ENCODE assay signal across 13 mouse cellular contexts in genomic region chr4:96969199-96969598, GRCm38 (mm10).
DNase-seq lines count a peak whose midpoint lies in the region; ATAC-seq and TF ChIP-seq lines count a peak whose summit lies in the region.
"Had no signal": no experiment of that assay in that cellular context is flagged by ENCODE, and none has a peak within 500 bp of the region (broad histone marks: within the 10 kb centered on the region; RNA-seq: fewer than 3 reads in every experiment).

No protein-coding gene starts in this region.

- no peak overlapping the region for H3K27ac ChIP-seq in forebrain, embryonic 11.5 days (ENCODE audit: low read depth, low read length)
- no peak overlapping the region for H3K27ac ChIP-seq in forebrain, embryonic 10.5 days
- no peak overlapping the region for H3K27ac ChIP-seq in midbrain, embryonic 16.5 days (ENCODE audit: low read length)
- H3K27ac ChIP-seq in midbrain, embryonic 10.5 days (replicated peaks) = no peak overlapping the region
- no peak overlapping the region for H3K27ac ChIP-seq in cerebellum, adult 2 months (ENCODE audit: insufficient read depth, low read length)
- H3K27ac ChIP-seq: embryonic facial prominence, embryonic 15.5 days; kidney, postnatal 0 days; liver, embryonic 13.5 days had no signal

- no peaks in the 10 kb centered on the region for H3K4me1 ChIP-seq in forebrain, embryonic 11.5 days (replicated peaks; ENCODE audit: control insufficient read depth, insufficient read depth, low read length)
- no peaks in the 10 kb centered on the region for H3K4me1 ChIP-seq in forebrain, embryonic 10.5 days
- no peaks in the 10 kb centered on the region for H3K4me1 ChIP-seq in midbrain, embryonic 16.5 days (ENCODE audit: control insufficient read depth, insufficient read depth, low read length)
- H3K4me1 ChIP-seq in midbrain, embryonic 10.5 days = no peaks in the 10 kb centered on the region
- no peaks in the 10 kb centered on the region for H3K4me1 ChIP-seq in cerebellum, adult 2 months (ENCODE audit: control insufficient read depth, insufficient read depth, low read length)
- H3K4me1 ChIP-seq: embryonic facial prominence, embryonic 15.5 days; liver, embryonic 13.5 days had no signal

- no peak overlapping the region for H3K9ac ChIP-seq in forebrain, embryonic 11.5 days (ENCODE audit: low read length)
- H3K9ac ChIP-seq in midbrain, embryonic 16.5 days (ENCODE audit: low read depth, low read length) = no peak overlapping the region
- H3K9ac ChIP-seq: embryonic facial prominence, embryonic 15.5 days; liver, embryonic 13.5 days had no signal

- H3K27me3 ChIP-seq in forebrain, embryonic 11.5 days (ENCODE audit: control insufficient read depth, insufficient read depth, low read length) = no peaks in the 10 kb centered on the region
- H3K27me3 ChIP-seq in forebrain, embryonic 10.5 days (ENCODE audit: poor library complexity, severe bottlenecking) = no peaks in the 10 kb centered on the region
- no peaks in the 10 kb centered on the region for H3K27me3 ChIP-seq in midbrain, embryonic 16.5 days (ENCODE audit: control insufficient read depth, insufficient read depth, low read depth, low read length)
- no peaks in the 10 kb centered on the region for H3K27me3 ChIP-seq in midbrain, embryonic 10.5 days (ENCODE audit: low read depth, poor library complexity, severe bottlenecking)
- H3K27me3 ChIP-seq in cerebellum, adult 2 months (ENCODE audit: control insufficient read depth, insufficient read depth, low read length) = no peaks in the 10 kb centered on the region
- H3K27me3 ChIP-seq: embryonic facial prominence, embryonic 15.5 days; liver, embryonic 13.5 days had no signal

- peak; percentile 27; the same call in 1 of the 2 replicates for ATAC-seq in forebrain, embryonic 11.5 days (replicated peaks; ENCODE audit: low FRiP score)
- peak; percentile 32; the same call in 1 of the 2 replicates for ATAC-seq in midbrain, embryonic 16.5 days

- no peak overlapping the region for H3K4me2 ChIP-seq in forebrain, embryonic 11.5 days (ENCODE audit: low read depth, low read length, severe bottlenecking)
- H3K4me2 ChIP-seq in midbrain, embryonic 16.5 days (ENCODE audit: low read length) = no peak overlapping the region
- H3K4me2 ChIP-seq: embryonic facial prominence, embryonic 15.5 days; liver, embryonic 13.5 days had no signal

- WGBS in forebrain, embryonic 11.5 days = 76% methylated on average over 5 of the region's 5 CpGs
- 86% methylated on average over 5 of the region's 5 CpGs for WGBS in forebrain, embryonic 10.5 days
- 68% methylated on average over 5 of the region's 5 CpGs for WGBS in midbrain, embryonic 16.5 days
- 88% methylated on average over 5 of the region's 5 CpGs for WGBS in midbrain, embryonic 10.5 days
- WGBS in cerebellum, adult 2 months = 27% methylated on average over 5 of the region's 5 CpGs

- no peak overlapping the region for H3K4me3 ChIP-seq in forebrain, embryonic 11.5 days (ENCODE audit: low read depth, low read length)
- no peak overlapping the region for H3K4me3 ChIP-seq in forebrain, embryonic 10.5 days
- no peak overlapping the region for H3K4me3 ChIP-seq in midbrain, embryonic 16.5 days (ENCODE audit: low read depth, low read length)
- H3K4me3 ChIP-seq in midbrain, embryonic 10.5 days = no peak overlapping the region
- no peak overlapping the region for H3K4me3 ChIP-seq in cerebellum, adult 2 months (replicated peaks; ENCODE audit: insufficient read depth, low read depth, low read length)
- H3K4me3 ChIP-seq: embryonic facial prominence, embryonic 15.5 days; liver, embryonic 13.5 days had no signal

- H3K36me3 ChIP-seq in forebrain, embryonic 11.5 days (ENCODE audit: control insufficient read depth, insufficient read depth, low read length) = no peaks in the 10 kb centered on the region
- no peaks in the 10 kb centered on the region for H3K36me3 ChIP-seq in forebrain, embryonic 10.5 days (replicated peaks)
- H3K36me3 ChIP-seq in midbrain, embryonic 16.5 days (ENCODE audit: control insufficient read depth, insufficient read depth, low read length) = no peaks in the 10 kb centered on the region
- H3K36me3 ChIP-seq in midbrain, embryonic 10.5 days = no peaks in the 10 kb centered on the region
- H3K36me3 ChIP-seq: embryonic facial prominence, embryonic 15.5 days; liver, embryonic 13.5 days had no signal

- TF ChIP-seq POLR2A in cerebellum, adult 2 months (IDR thresholded peaks at IDR 0.05; ENCODE audit: borderline replicate concordance, insufficient read depth, low read length) = no peak

- TF ChIP-seq CTCF in cerebellum, adult 2 months (IDR thresholded peaks at IDR 0.05; ENCODE audit: borderline replicate concordance, insufficient read depth, low read depth, low read length) = no peak

- no peaks in the 10 kb centered on the region for H3K9me3 ChIP-seq in forebrain, embryonic 11.5 days (ENCODE audit: control insufficient read depth, low read length)
- H3K9me3 ChIP-seq in forebrain, embryonic 10.5 days = no peaks in the 10 kb centered on the region
- no peaks in the 10 kb centered on the region for H3K9me3 ChIP-seq in midbrain, embryonic 16.5 days (replicated peaks; ENCODE audit: control insufficient read depth, low read length, poor library complexity, severe bottlenecking)
- no peaks in the 10 kb centered on the region for H3K9me3 ChIP-seq in midbrain, embryonic 10.5 days (replicated peaks)
- H3K9me3 ChIP-seq: embryonic facial prominence, embryonic 15.5 days; liver, embryonic 13.5 days had no signal

- DNase-seq in forebrain, embryonic 11.5 days (ENCODE audit: low spot score) = no peak
- DNase-seq in forebrain, embryonic 10.5 days (ENCODE audit: extremely low spot score, low spot score) = no peak
- DNase-seq in midbrain, embryonic 10.5 days (ENCODE audit: low spot score) = no peak
- peak; percentile 55 to 85 for DNase-seq in layer of hippocampus, adult 18-20 months (ENCODE audit: low spot score in 2 of 2)
- peak; percentile 23 to 37 for DNase-seq in right cerebral cortex, postnatal 10 days (ENCODE audit: low spot score in 2 of 2)
- no peak for DNase-seq in cerebellum, adult 2 months
- DNase-seq in kidney, adult 11 months = no peak
- DNase-seq: gastrocnemius, postnatal 25 days; heart, postnatal 14 days; liver, embryonic 13.5 days had no signal

Comparison
In these comparisons a context has a peak if more than half of its experiments do, and no peak if none do; other contexts are left out.
1. DNase-seq: peak in layer of hippocampus, adult 18-20 months (2 of 2) and right cerebral cortex, postnatal 10 days (2 of 2); none in forebrain, embryonic 11.5 days (single experiment), forebrain, embryonic 10.5 days (single experiment), midbrain, embryonic 10.5 days (single experiment), cerebellum, adult 2 months (0 of 2) and kidney, adult 11 months (single experiment).